Mouse (Mus musculus): ENCODE measurements at regions not wholly inside any gene's neighbourhood (a gene's known extent, or its start where the extent isn't known, plus 50 kb on each side); places are given as distances from the start of the nearest gene placed in this dataset.

DNA sequence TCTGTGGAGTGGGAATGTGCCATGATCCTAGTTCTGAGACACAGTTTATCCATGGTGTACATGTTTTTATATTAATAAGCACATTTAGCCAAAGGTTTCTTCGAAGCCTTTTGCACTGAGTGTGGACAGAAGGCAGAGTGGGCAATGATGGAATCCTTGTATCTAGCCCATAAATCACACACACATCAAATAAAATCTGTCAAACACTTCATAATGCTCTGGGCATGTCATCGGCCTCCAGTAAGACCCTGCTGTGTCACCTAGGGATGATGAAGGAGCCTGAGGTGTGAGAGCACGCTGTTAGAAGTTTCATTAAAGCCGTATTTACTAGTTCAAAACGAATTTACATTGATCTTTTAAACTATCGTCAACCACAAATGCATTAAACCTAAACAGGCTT is 331.7 kb downstream of the Setd4 start:
- no peak for DNase-seq (ENCODE audit: low spot score)

DNA sequence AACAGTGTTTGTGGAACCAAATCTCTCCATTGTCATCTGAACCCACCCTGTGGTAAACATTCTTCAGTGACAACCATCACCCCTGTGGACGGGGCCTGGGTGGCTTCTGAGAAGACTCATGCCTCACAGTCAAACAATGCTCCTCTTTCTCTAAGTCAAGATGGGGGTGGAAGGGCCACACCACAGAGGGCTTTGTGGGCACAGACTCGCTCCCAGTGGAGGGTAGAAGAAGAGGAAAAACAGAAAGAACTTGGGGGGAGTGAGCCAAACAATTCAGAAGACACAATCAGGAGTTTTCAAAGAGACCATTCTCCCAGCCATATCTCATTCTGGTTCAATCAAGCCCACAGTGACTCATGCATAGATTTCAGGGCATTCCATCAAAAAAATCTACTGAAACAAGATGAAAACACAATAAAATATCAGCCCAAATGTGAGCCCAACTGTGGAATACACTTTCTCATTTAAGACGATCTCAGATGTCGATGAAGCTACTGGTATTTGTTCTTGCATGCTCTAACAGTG is 339.7 kb downstream of the Setd4 start:
- DNase-seq (ENCODE audit: low spot score) = no peak

DNA sequence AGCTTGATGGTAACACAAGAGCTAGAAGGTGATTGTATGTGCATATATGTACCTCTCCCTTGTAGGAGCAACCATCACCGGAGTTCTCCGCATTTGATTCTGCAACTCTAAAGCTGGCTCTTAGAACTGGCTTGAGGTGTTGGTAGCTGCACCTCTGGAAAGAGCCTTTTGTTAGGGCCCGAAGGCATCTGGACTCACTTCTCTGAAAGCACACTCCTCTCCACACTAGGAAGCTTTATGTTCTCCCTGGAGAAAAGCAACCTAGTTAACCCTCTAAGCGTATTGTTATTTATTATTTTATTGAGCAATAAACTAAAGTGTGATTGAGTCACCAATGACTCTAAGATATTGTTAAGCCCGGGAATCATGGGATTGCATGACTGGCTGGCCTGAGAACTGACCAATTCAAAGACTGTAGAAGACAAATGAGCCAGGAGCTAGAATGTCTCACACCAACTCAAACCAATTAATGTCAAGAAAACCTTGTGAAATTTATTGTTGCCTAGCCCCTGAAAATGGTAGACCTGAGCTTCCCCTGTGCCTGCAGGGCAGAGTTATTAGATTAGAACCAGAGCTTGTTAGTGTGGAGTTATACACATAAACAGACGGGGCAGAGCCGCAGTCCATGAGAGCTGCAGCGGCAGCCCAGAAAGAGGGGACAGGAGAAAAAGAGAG is 340.6 kb downstream of the Setd4 start:
- no peak for DNase-seq (ENCODE audit: low spot score)

DNA sequence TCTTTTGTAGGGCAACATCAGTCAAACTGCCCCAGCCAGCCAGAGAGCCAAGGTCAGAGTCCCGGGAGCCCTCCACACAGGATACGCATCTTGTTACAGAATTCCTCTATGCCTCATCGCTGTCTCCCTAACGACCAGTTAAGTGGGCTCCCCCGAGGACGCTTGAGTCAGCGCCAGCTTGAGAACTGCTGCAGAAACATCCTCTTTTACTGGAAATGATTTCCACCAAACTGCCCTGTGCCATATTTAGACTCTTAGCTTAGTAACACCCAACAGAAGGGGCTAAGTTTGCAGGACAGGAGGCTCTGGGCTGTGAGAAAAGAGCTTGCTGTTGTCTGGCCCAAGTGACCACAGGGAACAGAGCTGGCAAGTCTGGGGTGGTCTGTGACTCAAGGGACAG is 357.0 kb downstream of the Setd4 start:
- no peak for DNase-seq (ENCODE audit: low spot score)

DNA sequence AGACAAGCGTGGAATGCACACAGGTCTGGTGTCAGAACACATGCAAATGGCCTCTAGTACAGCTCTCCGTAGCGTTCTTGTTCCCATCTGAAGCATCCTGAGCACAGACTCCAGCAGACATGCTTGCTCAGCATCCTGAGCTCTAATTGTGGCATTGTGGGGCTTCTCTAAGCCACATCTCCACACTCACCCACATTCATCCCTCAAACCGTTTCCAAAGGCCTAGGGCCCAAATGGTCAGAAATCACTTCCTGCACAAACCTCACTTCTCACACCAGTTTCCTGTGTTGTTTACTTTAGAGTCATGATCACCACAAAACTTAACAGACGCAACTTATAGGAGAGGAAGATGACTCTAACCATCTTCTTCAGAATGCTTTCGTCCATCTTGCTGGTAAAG is 358.1 kb downstream of the Setd4 start:
- no peak for DNase-seq (ENCODE audit: low spot score)

DNA sequence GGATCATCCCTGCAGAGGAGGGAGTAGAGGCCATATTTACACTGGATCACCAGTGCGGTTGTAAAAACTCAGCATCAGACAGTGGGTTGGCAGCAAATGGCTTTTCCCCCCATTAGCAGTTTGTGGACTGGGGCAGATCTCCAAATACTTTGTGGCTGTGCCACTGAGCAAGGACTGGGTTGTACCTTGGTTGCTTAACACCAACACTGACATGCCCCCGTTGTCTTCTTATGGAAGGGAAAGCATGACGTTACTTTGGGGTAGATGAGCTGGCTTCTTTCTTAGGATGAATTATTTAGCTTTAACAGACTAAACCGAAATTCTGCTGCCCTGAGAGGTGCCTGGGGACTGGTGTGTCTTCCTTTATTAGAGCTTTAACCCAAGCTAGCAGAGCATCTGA is 365.0 kb downstream of the Setd4 start:
- DNase-seq (ENCODE audit: low spot score) = no peak

DNA sequence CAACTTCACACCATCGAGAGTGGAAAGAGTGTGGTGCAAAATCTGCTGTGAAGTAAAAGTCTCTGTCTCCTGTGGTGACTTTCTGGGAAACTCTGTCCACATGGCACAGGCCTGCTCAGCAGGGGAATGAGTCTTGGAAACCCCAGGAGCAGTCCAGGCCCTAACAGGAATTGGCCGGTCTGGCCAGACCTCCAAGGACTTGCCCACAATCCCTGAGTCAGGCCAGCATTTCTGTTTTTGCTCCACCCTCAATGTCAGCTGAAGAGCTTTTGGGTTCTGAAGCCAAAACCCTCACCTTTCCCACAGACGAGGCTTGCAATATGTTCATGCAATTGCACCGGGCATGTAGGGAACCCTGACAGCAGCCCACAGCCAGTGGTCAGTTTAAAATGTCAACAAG is 365.5 kb downstream of the Setd4 start:
- DNase-seq (ENCODE audit: low spot score) = no peak

DNA sequence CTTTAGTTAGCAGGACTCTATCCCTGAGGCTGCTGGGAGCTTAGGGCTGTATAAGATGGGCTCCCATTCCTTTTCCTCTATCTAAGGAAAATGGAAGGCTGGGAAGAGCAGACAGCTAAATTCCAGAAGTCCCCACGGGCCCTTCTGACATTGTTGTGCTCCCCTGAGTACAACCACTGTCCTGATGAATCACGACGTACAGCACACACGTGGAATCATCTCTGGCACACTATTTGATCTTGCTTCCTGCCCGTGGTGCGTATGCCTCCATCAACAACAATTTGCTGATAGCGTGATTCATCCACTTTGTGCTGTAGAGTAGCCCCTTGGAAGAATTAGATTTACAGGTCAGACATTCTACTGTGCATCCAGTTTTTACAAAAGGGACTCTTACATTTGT is 378.2 kb downstream of the Setd4 start:
- no peak for DNase-seq (ENCODE audit: low spot score)

DNA sequence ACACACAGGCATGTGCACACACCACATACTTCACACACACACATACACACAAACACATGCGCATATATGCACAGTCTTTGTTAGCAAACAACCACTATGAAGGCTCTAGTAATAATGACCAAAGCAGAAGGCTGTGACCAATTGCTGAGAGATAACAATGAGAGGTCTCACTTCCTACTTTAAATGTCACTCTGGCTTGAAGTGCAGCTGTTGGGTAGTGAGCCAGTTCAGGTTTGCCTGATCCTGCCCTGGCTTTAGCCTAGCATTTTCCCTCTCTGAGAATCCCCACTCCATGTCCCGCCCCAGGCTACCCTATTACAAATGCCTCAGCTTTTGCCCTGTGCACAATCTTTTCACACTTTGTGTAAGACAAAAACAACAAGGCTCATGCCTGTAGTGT is 378.7 kb downstream of the Setd4 start:
- DNase-seq (ENCODE audit: low spot score) = no peak

DNA sequence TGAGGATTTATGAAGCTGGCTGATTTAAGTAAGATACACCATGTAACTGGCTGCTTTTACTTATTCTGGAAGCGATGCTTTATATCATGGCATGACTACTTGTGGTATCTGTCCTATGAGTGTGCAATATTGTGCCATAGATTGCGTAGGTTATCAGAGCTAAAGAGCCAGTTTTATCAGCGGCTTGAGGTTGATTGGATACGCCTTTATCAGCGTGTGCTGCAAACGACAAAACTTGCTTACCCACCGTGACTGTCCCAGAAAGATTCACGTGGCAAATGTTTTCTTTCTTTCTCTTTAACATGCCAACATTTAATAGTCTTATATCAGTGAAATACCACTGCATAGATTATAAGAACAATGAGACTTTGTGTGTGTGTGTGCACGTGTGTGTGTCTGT is 384.1 kb downstream of the Setd4 start:
- DNase-seq (ENCODE audit: low spot score) = no peak

DNA sequence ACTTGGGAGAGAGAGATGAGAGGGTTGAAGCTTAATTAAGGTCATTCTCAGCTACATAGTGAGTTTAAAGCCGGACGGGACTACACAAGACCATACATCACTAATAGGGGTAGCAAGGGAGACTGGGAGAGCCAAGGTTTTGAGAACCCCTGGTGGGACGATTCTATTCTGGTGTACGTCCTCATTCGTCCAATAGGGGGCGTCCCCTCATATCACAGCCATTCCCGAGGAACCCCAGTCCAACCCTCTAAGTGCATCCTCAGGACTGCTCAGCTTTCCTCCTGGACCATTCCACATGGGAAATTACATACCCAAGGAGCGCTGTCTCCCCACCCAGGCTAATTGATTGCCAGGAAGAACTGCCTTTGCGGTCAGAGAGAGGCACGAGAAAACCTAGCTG is 385.5 kb downstream of the Setd4 start:
- DNase-seq (ENCODE audit: low spot score) = no peak

DNA sequence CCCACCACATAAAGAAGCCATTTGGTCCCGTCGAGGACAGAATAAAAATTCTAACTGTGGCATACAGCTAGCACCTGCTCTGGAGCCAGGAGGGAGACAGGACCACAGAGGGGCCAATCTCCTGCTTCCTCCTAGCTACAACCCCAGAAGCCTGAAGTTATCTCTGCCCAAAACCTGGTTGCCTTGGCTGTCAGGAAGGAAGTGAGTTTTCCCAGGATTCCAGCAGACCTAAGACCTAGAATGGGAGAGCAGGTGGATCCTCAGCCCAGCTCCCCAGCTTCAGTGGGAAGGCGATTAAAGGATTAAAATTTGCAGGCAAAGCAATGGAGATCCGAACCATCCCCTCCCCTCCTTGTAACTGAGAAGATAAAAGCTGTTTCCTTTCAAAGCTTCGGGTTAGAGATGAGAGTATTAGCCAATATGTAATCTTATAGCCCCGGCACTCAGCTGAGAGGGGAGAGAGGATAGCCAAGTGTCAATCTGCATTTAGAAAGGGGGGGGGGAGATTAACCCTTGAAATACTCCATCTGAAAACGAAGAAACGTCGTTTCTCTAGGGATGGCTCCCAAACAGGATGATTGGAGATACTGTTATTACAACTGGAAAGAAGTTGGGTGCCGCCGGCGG is 386.1 kb downstream of the Setd4 start:
- no peak for DNase-seq (ENCODE audit: low spot score)

DNA sequence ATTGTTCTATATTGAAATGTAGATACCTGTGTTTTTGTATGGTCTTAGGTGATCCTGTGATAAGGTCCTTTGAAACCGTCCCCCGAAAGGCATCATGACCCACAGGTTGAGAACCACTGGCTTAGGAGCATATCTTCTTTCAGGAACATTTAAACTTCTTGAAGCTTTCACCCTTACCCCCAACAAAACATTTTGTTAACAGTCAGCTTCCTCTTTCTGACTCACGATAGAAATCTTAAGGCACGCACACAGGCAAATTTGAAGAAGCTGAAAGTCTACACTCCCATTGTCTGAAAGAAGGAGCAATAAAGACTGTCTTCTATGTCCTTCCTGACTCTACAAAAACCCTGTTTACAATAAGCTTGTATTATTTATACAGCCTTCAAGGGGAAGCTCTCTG is 388.2 kb downstream of the Setd4 start:
- no peak for DNase-seq (ENCODE audit: low spot score)

DNA sequence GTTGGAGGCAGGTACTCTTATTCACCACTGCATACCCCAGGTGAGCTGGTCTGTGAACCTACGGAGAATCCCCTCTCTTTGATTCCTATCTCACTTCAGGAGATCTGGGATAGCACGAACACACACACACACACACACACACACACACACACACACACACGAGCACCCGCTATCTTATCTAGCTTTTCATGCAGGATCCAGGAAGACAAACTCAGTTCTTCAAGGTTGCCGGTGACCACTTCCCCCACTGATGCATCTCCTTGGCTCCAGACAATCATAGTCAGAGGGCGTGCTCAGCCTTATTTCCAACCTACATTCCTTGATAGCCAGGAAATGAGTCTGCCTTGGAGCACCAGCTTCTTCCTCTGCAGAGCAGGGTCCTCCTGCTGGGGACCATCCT is 387.7 kb upstream of the Runx1 start:
- no peak for DNase-seq (ENCODE audit: low spot score)

DNA sequence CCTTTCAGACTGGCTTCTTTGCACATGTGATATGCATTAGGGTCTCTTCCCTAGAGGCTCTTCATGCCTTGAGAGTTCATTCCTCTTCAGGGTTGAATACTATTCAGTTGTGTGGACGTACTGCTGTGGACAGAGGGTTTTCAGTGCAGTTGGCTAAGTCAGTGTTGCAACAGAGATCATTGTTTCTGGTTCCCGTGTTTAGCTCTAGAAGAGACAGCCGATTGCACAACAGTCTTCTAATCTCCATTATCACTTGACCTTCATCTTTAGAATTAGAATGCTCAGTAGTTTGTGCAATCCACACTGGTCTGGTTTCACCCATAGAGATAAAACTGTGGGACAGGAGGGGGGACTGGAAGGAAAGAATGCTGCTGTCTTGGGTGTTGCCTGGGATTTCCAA is 381.7 kb upstream of the Runx1 start:
- DNase-seq (ENCODE audit: low spot score) = no peak

DNA sequence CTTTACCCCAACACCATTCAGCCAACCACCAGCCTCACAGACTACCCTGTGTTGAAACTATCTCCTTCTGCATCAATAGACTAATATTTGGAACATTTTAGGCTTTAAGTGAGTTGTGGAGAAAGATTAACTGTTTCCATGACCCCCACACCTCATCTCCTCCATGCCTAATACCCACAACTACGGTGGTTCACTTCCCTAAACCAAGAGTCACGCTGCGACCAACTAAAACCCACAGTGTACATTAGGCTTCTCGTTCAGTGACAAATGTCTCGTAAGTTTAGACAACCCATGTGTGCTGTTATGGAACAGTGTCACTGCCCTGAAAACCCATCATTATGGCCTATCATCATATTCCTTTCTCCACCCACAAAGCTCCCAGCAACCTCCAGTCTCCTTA is 381.3 kb upstream of the Runx1 start:
- DNase-seq (ENCODE audit: low spot score) = no peak

DNA sequence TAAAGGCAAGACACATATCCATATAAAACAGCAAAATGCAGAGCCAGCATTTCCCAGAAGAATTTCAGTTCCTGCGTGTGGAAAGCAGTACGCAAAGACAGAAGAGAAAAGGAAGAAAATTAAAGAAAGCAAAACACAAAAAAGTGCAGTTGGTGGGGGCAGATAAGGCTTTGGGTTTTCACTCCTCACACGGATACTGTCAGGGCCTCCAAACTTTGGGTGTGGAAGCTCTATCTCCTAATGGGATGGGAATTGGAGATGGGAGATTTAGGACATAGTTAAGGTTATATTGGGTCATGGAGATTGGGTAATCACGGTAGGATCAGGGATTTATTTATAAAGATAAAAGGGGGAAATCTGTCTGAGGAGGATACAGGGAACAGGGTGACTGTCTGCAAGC is 380.4 kb upstream of the Runx1 start:
- DNase-seq (ENCODE audit: low spot score) = no peak

DNA sequence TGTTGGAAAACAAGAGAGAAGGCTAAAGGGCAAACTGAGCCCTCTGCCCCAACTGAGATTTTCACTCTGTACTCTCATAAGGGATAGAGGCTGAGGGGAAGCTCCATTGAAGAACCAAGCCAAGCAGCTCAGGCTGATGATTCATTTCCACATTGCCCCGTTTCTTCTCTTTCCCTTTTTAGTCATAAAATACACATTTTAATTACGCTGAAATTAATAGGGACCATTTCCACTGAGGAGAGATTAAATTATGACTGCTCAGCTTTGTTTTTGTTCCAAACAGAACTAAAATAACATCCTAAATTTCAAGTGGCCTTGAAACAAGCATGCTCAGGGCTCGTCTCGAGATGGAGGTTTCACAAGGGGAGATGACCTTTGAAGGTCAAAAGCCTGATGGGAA is 378.7 kb upstream of the Runx1 start:
- no peak for DNase-seq (ENCODE audit: low spot score)

DNA sequence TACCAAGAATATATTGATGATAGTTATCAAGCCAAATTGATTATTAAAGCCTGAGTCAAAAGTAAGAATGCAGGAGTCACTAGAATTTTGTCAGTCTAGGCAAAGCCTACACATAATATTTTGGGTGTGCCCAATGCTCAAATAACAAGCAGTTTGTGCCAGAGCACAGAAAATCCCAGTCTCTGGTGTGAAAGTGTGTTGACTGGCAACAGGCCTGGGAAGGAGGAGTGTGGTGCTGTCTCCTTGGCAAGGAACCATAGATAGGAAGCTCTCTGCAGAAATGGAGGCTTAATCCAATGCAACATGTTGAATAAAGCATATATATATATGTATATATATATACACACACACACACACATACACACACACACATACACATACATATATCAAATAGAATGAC is 376.6 kb upstream of the Runx1 start:
- DNase-seq (ENCODE audit: low spot score) = no peak

DNA sequence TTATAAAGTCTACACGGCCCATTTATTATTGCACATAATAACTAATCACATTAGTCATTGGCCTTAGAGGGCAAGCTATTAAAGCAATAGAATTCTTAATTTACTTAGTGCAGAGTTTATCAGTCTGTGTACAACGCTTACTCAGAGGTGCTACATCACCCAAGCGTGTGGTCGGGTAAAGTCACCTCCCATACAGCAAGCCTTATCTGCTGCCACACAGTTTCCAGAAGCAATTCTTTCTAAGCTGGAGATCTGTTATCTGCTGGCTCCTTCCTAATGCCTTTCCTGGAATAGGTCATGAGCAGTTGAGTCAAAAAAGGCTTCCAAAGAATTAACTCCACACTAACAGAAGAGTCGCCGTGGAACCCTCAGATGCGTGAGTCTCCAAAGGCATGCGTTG is 371.4 kb upstream of the Runx1 start:
- DNase-seq (ENCODE audit: low spot score) = no peak

DNA sequence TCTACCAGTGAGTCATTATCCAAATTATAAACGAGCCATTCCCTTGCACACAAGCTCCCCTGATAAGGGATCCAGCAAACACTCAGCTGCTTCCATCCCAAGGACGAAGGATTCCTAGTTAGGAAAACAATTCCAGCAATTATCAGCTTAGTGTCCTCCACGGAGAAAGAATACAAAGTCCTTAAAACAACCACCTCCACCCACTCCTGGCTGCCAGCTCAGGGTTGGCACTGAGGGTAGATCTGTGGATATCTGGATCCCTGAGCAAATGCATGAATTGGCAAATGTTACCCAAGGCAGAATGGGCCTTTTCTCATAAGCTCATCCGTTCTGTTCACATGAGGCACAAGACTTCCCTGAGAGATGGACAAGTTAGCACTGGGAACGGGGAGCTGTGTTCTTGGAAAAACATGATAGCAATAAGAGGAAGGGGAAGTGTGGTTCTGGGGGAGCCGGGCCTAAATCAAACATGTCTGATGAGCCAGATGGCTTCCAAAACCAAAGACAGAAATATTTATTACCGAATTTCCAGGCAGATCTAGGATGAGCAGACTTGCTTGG is 368.1 kb upstream of the Runx1 start:
- no peak for DNase-seq (ENCODE audit: low spot score)

DNA sequence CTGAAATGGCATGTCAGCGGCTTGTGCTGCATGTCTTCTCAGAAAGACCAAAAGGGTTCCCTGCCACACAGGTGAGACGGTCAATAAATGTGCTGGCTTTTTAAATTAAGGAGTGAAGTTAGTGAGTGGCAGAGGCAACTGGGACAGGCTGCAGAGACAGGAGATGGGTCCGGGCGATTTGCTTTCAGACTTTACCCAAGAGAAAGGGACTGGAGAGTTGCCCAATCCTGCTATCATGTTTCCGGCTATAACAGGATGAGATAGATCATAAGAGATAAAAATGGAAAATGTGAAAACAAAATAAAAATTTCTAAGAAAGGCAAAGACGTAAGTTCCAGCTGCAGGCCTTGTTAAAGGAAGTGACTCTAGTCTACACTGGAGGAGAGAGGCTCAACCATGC is 367.3 kb upstream of the Runx1 start:
- DNase-seq (ENCODE audit: low spot score) = no peak

DNA sequence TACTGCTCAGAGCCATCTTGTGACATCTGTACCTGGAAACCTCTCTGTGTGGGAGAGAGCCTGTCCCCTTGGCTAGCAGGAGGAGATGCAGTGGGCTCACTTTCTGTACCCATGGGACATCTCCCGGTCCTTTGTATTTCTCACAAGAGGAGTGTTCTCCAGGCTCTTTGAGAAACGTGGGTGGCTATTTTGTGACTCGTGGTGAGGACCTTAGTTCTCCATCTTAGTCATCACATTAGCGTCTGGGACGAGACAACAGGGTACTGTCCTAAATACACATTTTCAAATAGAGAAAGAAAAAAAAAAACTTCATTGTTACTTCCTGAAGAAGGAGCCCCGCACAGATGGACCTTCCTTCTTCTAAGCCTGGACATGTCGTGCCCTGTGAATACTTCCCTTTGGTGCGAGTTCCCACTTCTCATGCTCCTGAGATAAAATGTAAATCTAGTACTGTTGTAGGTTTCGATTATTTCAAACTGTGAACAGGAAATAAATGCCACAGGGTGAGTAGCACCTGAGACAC is 366.8 kb upstream of the Runx1 start:
- no peak for DNase-seq (ENCODE audit: low spot score)

DNA sequence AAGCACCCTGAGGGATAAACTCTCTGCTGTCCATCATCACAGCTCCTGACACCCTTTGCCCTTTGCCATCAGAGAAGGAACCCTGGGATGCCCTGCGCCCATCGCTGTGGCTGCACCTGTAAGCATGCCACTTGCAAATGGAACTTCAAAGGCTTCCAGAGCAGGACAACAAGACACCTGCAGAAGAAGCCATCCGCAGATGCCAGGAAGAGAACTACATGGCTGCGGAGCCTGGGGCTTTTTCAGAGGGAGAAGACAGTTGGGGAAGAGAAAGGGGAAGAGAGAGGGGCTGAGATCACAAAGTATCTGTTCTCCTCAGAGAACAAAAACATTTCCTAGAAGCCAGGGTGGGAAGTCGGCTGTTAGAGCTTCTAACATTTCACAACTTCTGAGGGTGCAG is 365.2 kb upstream of the Runx1 start:
- DNase-seq (ENCODE audit: low spot score) = no peak

Data from ovary, postnatal 14 days (tissue).